Mouse (Mus musculus) gastrocnemius, postnatal 14 days (tissue): ENCODE data around the gene Cenpm. TPM values are rescaled to one million over a fixed set of nuclear protein-coding genes. Genes with fewer than 3 reads are reported as not detected.

Experiments used
- microRNA-seq, 2 experiments: library from miRNA; unstranded; fragments of <30 nt; microRNA quantifications; one replicate each; pipeline ENCODE4 v1.2.0; 2021
- total RNA-seq, 2 experiments: library from RNA; stranded (reverse); gene quantifications; 2 replicates each; pipeline ENCODE4 v1.2.3; 2021

The Cenpm gene
- total RNA-seq, 2 experiments from 2014 or later: 1.8 to 2.6 TPM

Small RNA genes lying within 50 kb of the gene (microRNA-seq; reads per million reads assigned to microRNA genes)
- gene Mir33: 5.5 to 8.6 reads per million in 2 experiments

Other genes with a start within 250 kb of the Cenpm start
- 10 to 100 TPM; 18.8 to 23.9 TPM for gene Desi1, start 210.9 kb downstream of the Cenpm start, total RNA-seq
- gene Snu13, start 197.2 kb downstream of the Cenpm start, total RNA-seq: 10 to 100 TPM; 40.3 to 46.7 TPM
- not detected for gene 4930407I10Rik, start 185.6 kb downstream of the Cenpm start, total RNA-seq
- gene Mei1, start 174.8 kb downstream of the Cenpm start, total RNA-seq: under 1 TPM; 0.13 to 0.33 TPM
- gene Ccdc134, start 116.8 kb downstream of the Cenpm start, total RNA-seq: 10 to 100 TPM; 18.5 to 18.7 TPM
- gene Srebf2, start 97.6 kb downstream of the Cenpm start, total RNA-seq: 10 to 100 TPM; 13.7 to 22.9 TPM
- under 1 TPM in 1 of 2 experiments, not detected in 1; 0.08 TPM for gene Shisa8, start 31.9 kb downstream of the Cenpm start, total RNA-seq
- gene Tnfrsf13c, start 20.4 kb downstream of the Cenpm start, total RNA-seq: not detected
- gene 1500009C09Rik, start 7.6 kb upstream of the Cenpm start, total RNA-seq: not detected
- gene Sept3, start 30.1 kb upstream of the Cenpm start, total RNA-seq: 1 to 10 TPM in 1 of 2 experiments, under 1 TPM in 1; 0.71 to 1.4 TPM
- not detected for gene Wbp2nl, start 54.2 kb upstream of the Cenpm start, total RNA-seq
- gene Naga, start 94.2 kb upstream of the Cenpm start, total RNA-seq: 10 to 100 TPM; 19.3 to 20.4 TPM
- 1 to 10 TPM; 2.0 to 2.8 TPM for gene Pheta2, start 94.2 kb upstream of the Cenpm start, total RNA-seq
- 100 to 1,000 TPM; 141 to 147 TPM for gene Smdt1, start 94.2 kb upstream of the Cenpm start, total RNA-seq
- gene Ndufa6, start 109.6 kb upstream of the Cenpm start, total RNA-seq: 100 to 1,000 TPM; 417 to 454 TPM
- 10 to 100 TPM; 11.4 to 12.9 TPM for gene Cyp2d22, start 135.5 kb upstream of the Cenpm start, total RNA-seq
- gene Cyp2d11, start 149.3 kb upstream of the Cenpm start, total RNA-seq: under 1 TPM; 0.12 to 0.13 TPM
- not detected for gene Cyp2d10, start 162.4 kb upstream of the Cenpm start, total RNA-seq
- not detected for gene Cyp2d9, start 188.7 kb upstream of the Cenpm start, total RNA-seq